Mouse (Mus musculus): ENCODE data around the gene Tmem252. TPM values are rescaled to one million over a fixed set of nuclear protein-coding genes. Genes with fewer than 3 reads are reported as not detected.

The Tmem252 gene
- polyA plus RNA-seq, 1 experiment from 2014 or later = 6.0 TPM

GRCm38 (mm10) chr19:24648016-24648415 is 25.8 kb upstream of the Tmem252 start:
- H3K36me3 ChIP-seq (ENCODE audit: control insufficient read depth, insufficient read depth, low read length) = no peaks in the 10 kb centered on the region
- no peaks in the 10 kb centered on the region for H3K4me1 ChIP-seq (ENCODE audit: control insufficient read depth, insufficient read depth, low read length)
- H3K9me3 ChIP-seq (replicated peaks; ENCODE audit: control insufficient read depth, low read length) = no peaks in the 10 kb centered on the region
- no peak overlapping the region for H3K9ac ChIP-seq (ENCODE audit: low read depth, low read length)
- no peak overlapping the region for H3K4me3 ChIP-seq (ENCODE audit: low read depth, low read length)
- WGBS (ENCODE audit: insufficient replicate concordance) = 81% methylated on average over 8 of the region's 8 CpGs
- no peak overlapping the region for H3K4me2 ChIP-seq
- H3K27ac ChIP-seq (ENCODE audit: low read depth, low read length) = no peak overlapping the region
- ATAC-seq (replicated peaks; ENCODE audit: insufficient number of reproducible peaks, low FRiP score, low TSS enrichment) = no peak
- H3K27me3 ChIP-seq (ENCODE audit: control insufficient read depth, insufficient read depth, low read length) = no peaks in the 10 kb centered on the region

- Histone ChIP-seq H3K9ac (ENCODE audit: low read depth, low read length) (no peak overlapping the region), H3K4me3 (ENCODE audit: low read depth, low read length) (no peak overlapping the region), H3K4me2 (no peak overlapping the region), H3K4me1 (ENCODE audit: control insufficient read depth, insufficient read depth, low read length) (peaks cover 6% of the 10 kb centered on the region; the same call in 1 of the 2 replicates), H3K36me3 (ENCODE audit: control insufficient read depth, insufficient read depth, low read length) (no peaks in the 10 kb centered on the region), H3K27me3 (ENCODE audit: control insufficient read depth, insufficient read depth, low read length) (no peaks in the 10 kb centered on the region), H3K9me3 (replicated peaks; ENCODE audit: control insufficient read depth, low read length) (no peaks in the 10 kb centered on the region), H3K27ac (ENCODE audit: low read depth, low read length) (no peak overlapping the region)
- ATAC-seq (replicated peaks; ENCODE audit: insufficient number of reproducible peaks, low FRiP score, low TSS enrichment) = no peak
- WGBS (ENCODE audit: insufficient replicate concordance) = 82% methylated on average over 8 of the region's 8 CpGs
Measured at GRCm38 (mm10) chr19:24650428-24650827, 23.4 kb upstream of the Tmem252 start.

DNA sequence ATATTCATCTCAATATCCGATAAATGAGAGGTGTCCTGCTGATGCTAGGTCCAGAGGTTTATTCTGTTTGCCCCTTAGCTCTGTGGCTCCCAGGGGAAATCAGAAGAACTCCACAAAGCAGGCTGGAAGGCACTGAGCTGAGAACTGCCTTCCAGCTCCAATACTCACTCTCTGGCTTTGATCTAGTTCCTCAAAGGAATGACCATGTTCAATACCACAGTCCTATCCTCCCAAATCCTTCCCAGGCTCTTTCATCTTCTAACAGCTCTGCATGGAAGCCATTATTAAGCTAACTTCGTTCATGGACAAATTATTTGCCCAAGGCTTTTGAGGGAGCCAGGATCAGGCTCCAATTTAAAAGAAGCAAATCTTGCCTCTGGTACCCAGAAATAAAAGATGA is 22.2 kb upstream of the Tmem252 start:
- Histone ChIP-seq H3K36me3 (ENCODE audit: control insufficient read depth, insufficient read depth, low read length) (no peaks in the 10 kb centered on the region), H3K4me1 (ENCODE audit: control insufficient read depth, insufficient read depth, low read length) (peaks cover 6% of the 10 kb centered on the region; the same call in 1 of the 2 replicates), H3K27me3 (ENCODE audit: control insufficient read depth, insufficient read depth, low read length) (no peaks in the 10 kb centered on the region), H3K4me2 (no peak overlapping the region), H3K9ac (ENCODE audit: low read depth, low read length) (no peak overlapping the region), H3K4me3 (ENCODE audit: low read depth, low read length) (no peak overlapping the region), H3K9me3 (replicated peaks; ENCODE audit: control insufficient read depth, low read length) (no peaks in the 10 kb centered on the region), H3K27ac (ENCODE audit: low read depth, low read length) (no peak overlapping the region)
- ATAC-seq (replicated peaks; ENCODE audit: insufficient number of reproducible peaks, low FRiP score, low TSS enrichment) = no peak
- 63% methylated on average over 2 of the region's 2 CpGs for WGBS (ENCODE audit: insufficient replicate concordance)

DNA sequence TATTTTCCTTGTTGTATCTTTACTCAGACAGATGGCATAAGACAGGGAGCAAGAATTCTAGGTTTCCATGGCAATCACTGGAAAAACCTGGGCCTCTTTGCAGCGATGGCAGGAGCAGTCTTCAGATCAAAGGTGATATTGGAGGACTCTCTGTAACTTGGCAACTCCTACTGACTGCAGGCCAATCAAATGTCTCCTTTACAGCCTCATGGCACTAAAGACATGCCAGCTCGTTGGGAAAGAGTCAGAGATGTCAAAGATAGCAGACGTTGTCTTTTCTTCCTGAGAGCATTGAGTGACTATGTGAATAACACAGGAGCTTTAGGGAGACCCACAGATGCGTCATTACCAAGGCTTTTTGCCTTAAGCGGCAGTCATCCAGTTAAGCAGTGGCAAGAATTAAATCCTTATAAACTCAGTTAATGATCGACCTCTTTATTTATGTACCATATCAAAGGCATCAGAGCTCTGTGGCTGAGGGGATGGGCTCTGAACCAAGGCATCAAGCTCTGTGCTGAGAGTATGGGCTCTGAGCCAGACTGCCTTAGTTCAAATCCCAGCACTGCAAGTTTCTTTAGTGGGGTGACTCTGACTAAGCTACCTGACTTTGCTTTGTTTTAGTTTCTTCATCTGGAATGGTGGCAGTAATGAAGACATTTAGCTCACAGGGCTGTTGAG is 21.3 kb upstream of the Tmem252 start:
- Histone ChIP-seq H3K4me3 (ENCODE audit: low read depth, low read length) (no peak overlapping the region), H3K9me3 (replicated peaks; ENCODE audit: control insufficient read depth, low read length) (no peaks in the 10 kb centered on the region), H3K36me3 (ENCODE audit: control insufficient read depth, insufficient read depth, low read length) (no peaks in the 10 kb centered on the region), H3K27ac (ENCODE audit: low read depth, low read length) (no peak overlapping the region), H3K27me3 (ENCODE audit: control insufficient read depth, insufficient read depth, low read length) (no peaks in the 10 kb centered on the region), H3K4me2 (no peak overlapping the region), H3K9ac (ENCODE audit: low read depth, low read length) (no peak overlapping the region), H3K4me1 (ENCODE audit: control insufficient read depth, insufficient read depth, low read length) (peaks cover 6% of the 10 kb centered on the region; the same call in 1 of the 2 replicates)
- no peak for ATAC-seq (replicated peaks; ENCODE audit: insufficient number of reproducible peaks, low FRiP score, low TSS enrichment)
- 49% methylated on average over 6 of the region's 6 CpGs for WGBS (ENCODE audit: insufficient replicate concordance)

GRCm38 (mm10) chr19:24653230-24653799 is 20.5 kb upstream of the Tmem252 start:
- H3K4me3 ChIP-seq (ENCODE audit: low read depth, low read length) = no peak overlapping the region
- no peak for ATAC-seq (replicated peaks; ENCODE audit: insufficient number of reproducible peaks, low FRiP score, low TSS enrichment)

GRCm38 (mm10) chr19:24656981-24657380 is 16.8 kb upstream of the Tmem252 start:
- no peak overlapping the region for H3K4me2 ChIP-seq
- no peak overlapping the region for H3K4me3 ChIP-seq (ENCODE audit: low read depth, low read length)
- no peaks in the 10 kb centered on the region for H3K27me3 ChIP-seq (ENCODE audit: control insufficient read depth, insufficient read depth, low read length)
- no peak overlapping the region for H3K9ac ChIP-seq (ENCODE audit: low read depth, low read length)
- no peak for ATAC-seq (replicated peaks; ENCODE audit: insufficient number of reproducible peaks, low FRiP score, low TSS enrichment)
- 53% methylated on average over 3 of the region's 3 CpGs for WGBS (ENCODE audit: insufficient replicate concordance)
- no peaks in the 10 kb centered on the region for H3K36me3 ChIP-seq (ENCODE audit: control insufficient read depth, insufficient read depth, low read length)
- H3K9me3 ChIP-seq (replicated peaks; ENCODE audit: control insufficient read depth, low read length) = no peaks in the 10 kb centered on the region
- H3K4me1 ChIP-seq (ENCODE audit: control insufficient read depth, insufficient read depth, low read length) = peaks cover 6% of the 10 kb centered on the region; the same call in 1 of the 2 replicates
- no peak overlapping the region for H3K27ac ChIP-seq (ENCODE audit: low read depth, low read length)

More at GRCm38 (mm10) chr19:24653230-24653799, 20.5 kb upstream of the Tmem252 start:
- Histone ChIP-seq H3K36me3 (ENCODE audit: control insufficient read depth, insufficient read depth, low read length) (no peaks in the 10 kb centered on the region), H3K27me3 (ENCODE audit: control insufficient read depth, insufficient read depth, low read length) (no peaks in the 10 kb centered on the region), H3K4me1 (ENCODE audit: control insufficient read depth, insufficient read depth, low read length) (peaks cover 6% of the 10 kb centered on the region; the same call in 1 of the 2 replicates), H3K9ac (ENCODE audit: low read depth, low read length) (no peak overlapping the region), H3K9me3 (replicated peaks; ENCODE audit: control insufficient read depth, low read length) (no peaks in the 10 kb centered on the region), H3K27ac (ENCODE audit: low read depth, low read length) (0 out of 2 replicates have a peak overlapping the region, but pooled peaks have one; percentile 7), H3K4me2 (peak overlapping the region; percentile 33)
- 50% methylated on average over 9 of the region's 9 CpGs for WGBS (ENCODE audit: insufficient replicate concordance)

GRCm38 (mm10) chr19:24662346-24662745 is 11.5 kb upstream of the Tmem252 start:
- H3K4me3 ChIP-seq (ENCODE audit: low read depth, low read length) = no peak overlapping the region
- no peak for ATAC-seq (replicated peaks; ENCODE audit: insufficient number of reproducible peaks, low FRiP score, low TSS enrichment)
- H3K27ac ChIP-seq (ENCODE audit: low read depth, low read length) = no peak overlapping the region
- H3K36me3 ChIP-seq (ENCODE audit: control insufficient read depth, insufficient read depth, low read length) = no peaks in the 10 kb centered on the region
- H3K9me3 ChIP-seq (replicated peaks; ENCODE audit: control insufficient read depth, low read length) = no peaks in the 10 kb centered on the region
- 96% methylated on average over 2 of the region's 2 CpGs for WGBS (ENCODE audit: insufficient replicate concordance)
- no peak overlapping the region for H3K9ac ChIP-seq (ENCODE audit: low read depth, low read length)
- H3K27me3 ChIP-seq (ENCODE audit: control insufficient read depth, insufficient read depth, low read length) = no peaks in the 10 kb centered on the region
- H3K4me2 ChIP-seq = no peak overlapping the region
- no peaks in the 10 kb centered on the region for H3K4me1 ChIP-seq (ENCODE audit: control insufficient read depth, insufficient read depth, low read length)

- Histone ChIP-seq H3K36me3 (ENCODE audit: control insufficient read depth, insufficient read depth, low read length) (no peaks in the 10 kb centered on the region), H3K4me2 (no peak overlapping the region), H3K9ac (ENCODE audit: low read depth, low read length) (no peak overlapping the region), H3K27ac (ENCODE audit: low read depth, low read length) (no peak overlapping the region), H3K4me1 (ENCODE audit: control insufficient read depth, insufficient read depth, low read length) (no peaks in the 10 kb centered on the region), H3K27me3 (ENCODE audit: control insufficient read depth, insufficient read depth, low read length) (no peaks in the 10 kb centered on the region), H3K9me3 (replicated peaks; ENCODE audit: control insufficient read depth, low read length) (no peaks in the 10 kb centered on the region), H3K4me3 (ENCODE audit: low read depth, low read length) (no peak overlapping the region)
- ATAC-seq (replicated peaks; ENCODE audit: insufficient number of reproducible peaks, low FRiP score, low TSS enrichment) = no peak
- 79% methylated on average over 11 of the region's 11 CpGs for WGBS (ENCODE audit: insufficient replicate concordance)
Measured at GRCm38 (mm10) chr19:24665771-24666170, 8.0 kb upstream of the Tmem252 start.

DNA sequence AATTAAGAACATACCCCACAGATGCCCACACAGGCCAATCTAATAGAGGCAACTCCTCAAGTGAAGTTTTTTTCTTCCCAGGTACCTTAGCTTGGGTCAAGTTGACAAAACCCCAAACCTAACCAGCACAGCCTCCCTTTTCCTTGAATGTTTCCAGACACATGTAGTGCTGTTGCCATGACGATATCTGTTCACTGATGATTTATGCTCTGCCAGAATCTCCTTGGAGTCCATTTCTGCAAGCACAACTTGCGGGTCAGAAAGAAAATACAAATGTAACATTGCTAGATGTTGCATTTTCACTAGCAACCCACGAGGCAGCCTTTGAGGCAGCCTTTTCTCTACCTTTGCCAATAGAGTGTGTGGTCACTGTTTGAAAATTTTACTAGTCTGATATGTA is 6.3 kb upstream of the Tmem252 start:
- Histone ChIP-seq H3K9ac (ENCODE audit: low read depth, low read length) (no peak overlapping the region), H3K27ac (ENCODE audit: low read depth, low read length) (no peak overlapping the region), H3K36me3 (ENCODE audit: control insufficient read depth, insufficient read depth, low read length) (no peaks in the 10 kb centered on the region), H3K4me3 (ENCODE audit: low read depth, low read length) (no peak overlapping the region), H3K4me1 (ENCODE audit: control insufficient read depth, insufficient read depth, low read length) (peaks cover 11% of the 10 kb centered on the region), H3K27me3 (ENCODE audit: control insufficient read depth, insufficient read depth, low read length) (no peaks in the 10 kb centered on the region), H3K9me3 (replicated peaks; ENCODE audit: control insufficient read depth, low read length) (no peaks in the 10 kb centered on the region), H3K4me2 (no peak overlapping the region)
- no peak for ATAC-seq (replicated peaks; ENCODE audit: insufficient number of reproducible peaks, low FRiP score, low TSS enrichment)
- 80% methylated on average over 3 of the region's 3 CpGs for WGBS (ENCODE audit: insufficient replicate concordance)

All from heart, embryonic 11.5 days (tissue).